Mouse (Mus musculus): Measurements from ENCODE around the gene Cyp2s1. TPM values are rescaled to one million over a fixed set of nuclear protein-coding genes. Genes with fewer than 3 reads are reported as not detected.
A peak's percentile ranks its signal among the peaks of the same experiment; 100 is the strongest.
"Not testable (repeated sequence)": the region's sequence is repeated elsewhere in the genome, so short reads cannot be mapped to it uniquely, and the experiment has no call there.

The Cyp2s1 gene
- polyA plus RNA-seq, 1 experiment from 2014 or later, result 3.0 TPM

- ATAC-seq (ENCODE audit: extremely low read depth, insufficient number of reproducible peaks, low FRiP score, low TSS enrichment), result no peak
- no peaks in the 10 kb centered on the region for H3K27me3 ChIP-seq (replicated peaks)
- 20% methylated on average over 21 of the region's 21 CpGs for WGBS
- H3K27ac ChIP-seq (replicated peaks), result no peak overlapping the region
- no peaks in the 10 kb centered on the region for H3K36me3 ChIP-seq
- peak overlapping the region; percentile 57 for H3K4me2 ChIP-seq
- peak overlapping the region; percentile 62 for H3K9ac ChIP-seq
- H3K4me3 ChIP-seq, result 0 out of 2 replicates have a peak overlapping the region, but pooled peaks have one; percentile 24
- H3K9me3 ChIP-seq, result no peaks in the 10 kb centered on the region
- peaks cover 30% of the 10 kb centered on the region for H3K4me1 ChIP-seq
Observed at GRCm38 (mm10) chr7:25805631-25806343, 10.9 kb downstream of the Cyp2s1 start.

GRCm38 (mm10) chr7:25804792-25805191, 11.9 kb downstream of the Cyp2s1 start:
- no peaks in the 10 kb centered on the region for H3K27me3 ChIP-seq (replicated peaks)
- H3K36me3 ChIP-seq, result no peaks in the 10 kb centered on the region
- H3K4me1 ChIP-seq, result peaks cover 30% of the 10 kb centered on the region
- no peak overlapping the region for H3K4me3 ChIP-seq
- no peak overlapping the region for H3K4me2 ChIP-seq
- H3K9ac ChIP-seq, result peak overlapping the region; percentile 25; the same call in 1 of the 2 replicates
- no peaks in the 10 kb centered on the region for H3K9me3 ChIP-seq
- no peak overlapping the region for H3K27ac ChIP-seq (replicated peaks)
- ATAC-seq (ENCODE audit: extremely low read depth, insufficient number of reproducible peaks, low FRiP score, low TSS enrichment), result no peak
- WGBS, result 40% methylated on average over 4 of the region's 4 CpGs

- peak overlapping the region; percentile 85 for H3K27ac ChIP-seq (replicated peaks)
- H3K36me3 ChIP-seq, result no peaks in the 10 kb centered on the region
- WGBS, result 61% methylated on average over 13 of the region's 13 CpGs
- peaks cover 2% of the 10 kb centered on the region; the same call in 1 of the 2 replicates for H3K9me3 ChIP-seq
- H3K4me2 ChIP-seq, result no peak overlapping the region
- H3K4me1 ChIP-seq, result peaks cover 30% of the 10 kb centered on the region
- no peaks in the 10 kb centered on the region for H3K27me3 ChIP-seq (replicated peaks)
- no peak for ATAC-seq (ENCODE audit: extremely low read depth, insufficient number of reproducible peaks, low FRiP score, low TSS enrichment)
- H3K9ac ChIP-seq, result peak overlapping the region; percentile 33; the same call in 1 of the 2 replicates
- H3K4me3 ChIP-seq, result no peak overlapping the region
Observed at GRCm38 (mm10) chr7:25803460-25803859, 13.3 kb downstream of the Cyp2s1 start.

- WGBS, result 16% methylated on average over 24 of the region's 24 CpGs
- Histone ChIP-seq H3K36me3 (no peaks in the 10 kb centered on the region), H3K4me1 (peaks cover 30% of the 10 kb centered on the region), H3K4me3 (peak overlapping the region; percentile 38), H3K27me3 (replicated peaks) (no peaks in the 10 kb centered on the region), H3K4me2 (peak overlapping the region; percentile 67), H3K9me3 (peaks cover 3% of the 10 kb centered on the region; the same call in 1 of the 2 replicates), H3K9ac (peak overlapping the region; percentile 71), H3K27ac (replicated peaks) (peak overlapping the region; percentile 85)
- ATAC-seq (ENCODE audit: extremely low read depth, insufficient number of reproducible peaks, low FRiP score, low TSS enrichment), result peak; percentile 64; the same call in 1 of the 2 replicates
Observed at GRCm38 (mm10) chr7:25802241-25803125, 14.2 kb downstream of the Cyp2s1 start.

GRCm38 (mm10) chr7:25801031-25801430, 15.7 kb downstream of the Cyp2s1 start:
- H3K27ac ChIP-seq (replicated peaks), result no peak overlapping the region
- H3K36me3 ChIP-seq, result no peaks in the 10 kb centered on the region
- H3K4me2 ChIP-seq, result no peak overlapping the region
- ATAC-seq (ENCODE audit: extremely low read depth, insufficient number of reproducible peaks, low FRiP score, low TSS enrichment), result no peak
- no peaks in the 10 kb centered on the region for H3K27me3 ChIP-seq (replicated peaks)
- H3K9me3 ChIP-seq, result peaks cover 3% of the 10 kb centered on the region; the same call in 1 of the 2 replicates
- 83% methylated on average over 6 of the region's 6 CpGs for WGBS
- no peak overlapping the region for H3K9ac ChIP-seq
- no peak overlapping the region for H3K4me3 ChIP-seq
- H3K4me1 ChIP-seq, result peaks cover 30% of the 10 kb centered on the region

GRCm38 (mm10) chr7:25799369-25799768, 17.3 kb downstream of the Cyp2s1 start:
- no peak overlapping the region for H3K4me3 ChIP-seq
- 70% methylated on average over 1 of the region's 1 CpGs for WGBS
- H3K27me3 ChIP-seq (replicated peaks), result no peaks in the 10 kb centered on the region
- H3K36me3 ChIP-seq, result no peaks in the 10 kb centered on the region
- no peak for ATAC-seq (ENCODE audit: extremely low read depth, insufficient number of reproducible peaks, low FRiP score, low TSS enrichment)
- no peak overlapping the region for H3K4me2 ChIP-seq
- H3K27ac ChIP-seq (replicated peaks), result no peak overlapping the region
- peaks cover 20% of the 10 kb centered on the region for H3K4me1 ChIP-seq
- H3K9ac ChIP-seq, result no peak overlapping the region
- peaks cover 3% of the 10 kb centered on the region; the same call in 1 of the 2 replicates for H3K9me3 ChIP-seq

- Histone ChIP-seq H3K27ac (replicated peaks) (no peak overlapping the region), H3K9ac (no peak overlapping the region), H3K4me3 (no peak overlapping the region), H3K4me1 (peaks cover 17% of the 10 kb centered on the region), H3K27me3 (replicated peaks) (no peaks in the 10 kb centered on the region), H3K36me3 (no peaks in the 10 kb centered on the region), H3K9me3 (peaks cover 3% of the 10 kb centered on the region; the same call in 1 of the 2 replicates), H3K4me2 (no peak overlapping the region)
- ATAC-seq (ENCODE audit: extremely low read depth, insufficient number of reproducible peaks, low FRiP score, low TSS enrichment), result no peak
- 86% methylated on average over 2 of the region's 2 CpGs for WGBS
Observed at GRCm38 (mm10) chr7:25798540-25798939, 18.2 kb downstream of the Cyp2s1 start.

GRCm38 (mm10) chr7:25794775-25795174, 21.9 kb downstream of the Cyp2s1 start:
- Histone ChIP-seq H3K27me3 (replicated peaks) (0 out of 2 replicates have a peak, but pooled peaks cover 2% of the 10 kb centered on the region), H3K4me2 (no peak overlapping the region), H3K4me3 (no peak overlapping the region), H3K4me1 (no peaks in the 10 kb centered on the region), H3K27ac (replicated peaks) (no peak overlapping the region), H3K36me3 (no peaks in the 10 kb centered on the region), H3K9ac (no peak overlapping the region), H3K9me3 (peaks cover 3% of the 10 kb centered on the region; the same call in 1 of the 2 replicates)
- 80% methylated on average over 8 of the region's 8 CpGs for WGBS
- ATAC-seq (ENCODE audit: extremely low read depth, insufficient number of reproducible peaks, low FRiP score, low TSS enrichment), result no peak

GRCm38 (mm10) chr7:25793679-25794078, 23.0 kb downstream of the Cyp2s1 start:
- 54% methylated on average over 3 of the region's 3 CpGs for WGBS
- no peak for ATAC-seq (ENCODE audit: extremely low read depth, insufficient number of reproducible peaks, low FRiP score, low TSS enrichment)

GRCm38 (mm10) chr7:25792966-25793365, 23.7 kb downstream of the Cyp2s1 start:
- H3K36me3 ChIP-seq; H3K4me2 ChIP-seq; H3K4me3 ChIP-seq; H3K9me3 ChIP-seq; H3K27me3 ChIP-seq (replicated peaks); H3K9ac ChIP-seq; H3K27ac ChIP-seq (replicated peaks); ATAC-seq (ENCODE audit: extremely low read depth, insufficient number of reproducible peaks, low FRiP score, low TSS enrichment): not testable (repeated sequence)
- H3K4me1 ChIP-seq, result peaks cover 10% of the 10 kb centered on the region
- 52% methylated on average over 9 of the region's 9 CpGs for WGBS

More at GRCm38 (mm10) chr7:25793679-25794078, 23.0 kb downstream of the Cyp2s1 start:
- Histone ChIP-seq H3K36me3 (no peaks in the 10 kb centered on the region), H3K27me3 (replicated peaks) (0 out of 2 replicates have a peak, but pooled peaks cover 3% of the 10 kb centered on the region), H3K4me2 (no peak overlapping the region), H3K4me3 (no peak overlapping the region), H3K9me3 (peaks cover 3% of the 10 kb centered on the region; the same call in 1 of the 2 replicates), H3K9ac (no peak overlapping the region), H3K27ac (replicated peaks) (no peak overlapping the region), H3K4me1 (peaks cover 8% of the 10 kb centered on the region)

- Histone ChIP-seq H3K27ac (replicated peaks) (no peak overlapping the region), H3K4me2 (no peak overlapping the region), H3K9me3 (no peaks in the 10 kb centered on the region), H3K36me3 (peaks cover 2% of the 10 kb centered on the region; the same call in 1 of the 2 replicates), H3K4me1 (peaks cover 33% of the 10 kb centered on the region), H3K4me3 (no peak overlapping the region), H3K27me3 (replicated peaks) (0 out of 2 replicates have a peak, but pooled peaks cover 3% of the 10 kb centered on the region), H3K9ac (no peak overlapping the region)
- no peak for ATAC-seq (ENCODE audit: extremely low read depth, insufficient number of reproducible peaks, low FRiP score, low TSS enrichment)
- WGBS, result 58% methylated on average over 8 of the region's 8 CpGs
Observed at GRCm38 (mm10) chr7:25790615-25791014, 26.1 kb downstream of the Cyp2s1 start.
